Mouse (Mus musculus): Measurements from ENCODE around the gene Dab2ip.
A peak's percentile ranks its signal among the peaks of the same experiment; 100 is the strongest.

Dab2ip gene

GRCm38 (mm10) chr2:35659578-35660194 lies 101.6 kb downstream of the Dab2ip start:
- no peak for DNase-seq

- peak in 1 of 2 experiments; percentile 48 for DNase-seq
These were observed 102.9 kb downstream of the Dab2ip start for GRCm38 (mm10) chr2:35660953-35661374.

GRCm38 (mm10) chr2:35661454-35662000 lies 103.5 kb downstream of the Dab2ip start:
- DNase-seq, result peak; percentile 44 to 45

GRCm38 (mm10) chr2:35662001-35662491 lies 104.0 kb downstream of the Dab2ip start:
- DNase-seq, result no peak

- no peak for DNase-seq
These were observed 104.9 kb downstream of the Dab2ip start for GRCm38 (mm10) chr2:35662738-35663550.

- DNase-seq, result peak; percentile 47 to 55
These were observed 109.7 kb downstream of the Dab2ip start for GRCm38 (mm10) chr2:35667746-35668145.

- no peak for DNase-seq
These were observed 111.2 kb downstream of the Dab2ip start for GRCm38 (mm10) chr2:35669217-35669616.

GRCm38 (mm10) chr2:35669748-35670147 lies 111.7 kb downstream of the Dab2ip start:
- DNase-seq, result no peak

GRCm38 (mm10) chr2:35670300-35670699 lies 112.2 kb downstream of the Dab2ip start:
- DNase-seq, result no peak

- no peak for DNase-seq
These were observed 114.2 kb downstream of the Dab2ip start for GRCm38 (mm10) chr2:35671980-35672910.

- DNase-seq, result no peak
These were observed 115.1 kb downstream of the Dab2ip start for GRCm38 (mm10) chr2:35673181-35673580.

- DNase-seq, result no peak
These were observed 115.9 kb downstream of the Dab2ip start for GRCm38 (mm10) chr2:35673986-35674385.

- DNase-seq, result no peak
These were observed 116.4 kb downstream of the Dab2ip start for GRCm38 (mm10) chr2:35674431-35674830.

GRCm38 (mm10) chr2:35676075-35676665 lies 118.1 kb downstream of the Dab2ip start:
- peak; percentile 47 to 53 for DNase-seq

GRCm38 (mm10) chr2:35677855-35678254 lies 119.8 kb downstream of the Dab2ip start:
- DNase-seq, result peak; percentile 67 to 75

- no peak for DNase-seq
These were observed 120.4 kb downstream of the Dab2ip start for GRCm38 (mm10) chr2:35678440-35678839.

GRCm38 (mm10) chr2:35679812-35680672 lies 122.0 kb downstream of the Dab2ip start:
- no peak for DNase-seq

GRCm38 (mm10) chr2:35680833-35681232 lies 122.8 kb downstream of the Dab2ip start:
- peak; percentile 54 to 59 for DNase-seq

- no peak for DNase-seq
These were observed 125.9 kb downstream of the Dab2ip start for GRCm38 (mm10) chr2:35684005-35684404.

- no peak for DNase-seq
These were observed 126.8 kb downstream of the Dab2ip start for GRCm38 (mm10) chr2:35684735-35685312.

GRCm38 (mm10) chr2:35686104-35686503 lies 128.0 kb downstream of the Dab2ip start:
- no peak for DNase-seq

Measured in cerebellum, postnatal 36 days (tissue).